Mouse (Mus musculus): ENCODE measurements around the gene Rabgef1. TPM values are rescaled to one million over a fixed set of nuclear protein-coding genes. Genes with fewer than 3 reads are reported as not detected.

Gene Rabgef1
- polyA plus RNA-seq, 1 experiment = 36.5 TPM

- Histone ChIP-seq H3K4me3 (replicated peaks; ENCODE audit: control insufficient read depth, low read depth, low read length) (no peak overlapping the region), H3K4me1 (ENCODE audit: control insufficient read depth, insufficient read depth, low read length) (peaks cover 9% of the 10 kb centered on the region; the same call in 1 of the 2 replicates), H3K27ac (ENCODE audit: control insufficient read depth, insufficient read depth, low read depth, low read length, poor library complexity) (no peak overlapping the region)
- no peak for TF ChIP-seq POLR2A (IDR thresholded peaks at IDR 0.05; ENCODE audit: borderline replicate concordance, control insufficient read depth, low read depth, low read length)
- no peak for TF ChIP-seq CTCF (IDR thresholded peaks at IDR 0.05; ENCODE audit: control insufficient read depth, insufficient read depth, low read length)
- WGBS = 91% methylated on average over 3 of the region's 3 CpGs
Measured at GRCm38 (mm10) chr5:130205441-130206023, 33.9 kb downstream of the Rabgef1 start.

- H3K27ac ChIP-seq (ENCODE audit: control insufficient read depth, insufficient read depth, low read depth, low read length, poor library complexity) = no peak overlapping the region
- 92% methylated on average over 4 of the region's 4 CpGs for WGBS
- no peak overlapping the region for H3K4me3 ChIP-seq (replicated peaks; ENCODE audit: control insufficient read depth, low read depth, low read length)
- H3K4me1 ChIP-seq (ENCODE audit: control insufficient read depth, insufficient read depth, low read length) = peaks cover 9% of the 10 kb centered on the region; the same call in 1 of the 2 replicates
- TF ChIP-seq CTCF (IDR thresholded peaks at IDR 0.05; ENCODE audit: control insufficient read depth, insufficient read depth, low read length) = no peak
- no peak for TF ChIP-seq POLR2A (IDR thresholded peaks at IDR 0.05; ENCODE audit: borderline replicate concordance, control insufficient read depth, low read depth, low read length)
Measured at GRCm38 (mm10) chr5:130207299-130207698, 35.7 kb downstream of the Rabgef1 start.

GRCm38 (mm10) chr5:130212956-130213355 lies 41.4 kb downstream of the Rabgef1 start:
- H3K4me1 ChIP-seq (ENCODE audit: control insufficient read depth, insufficient read depth, low read length) = peaks cover 3% of the 10 kb centered on the region; the same call in 1 of the 2 replicates
- H3K27ac ChIP-seq (ENCODE audit: control insufficient read depth, insufficient read depth, low read depth, low read length, poor library complexity) = no peak overlapping the region
- TF ChIP-seq CTCF (IDR thresholded peaks at IDR 0.05; ENCODE audit: control insufficient read depth, insufficient read depth, low read length) (no peak), POLR2A (IDR thresholded peaks at IDR 0.05; ENCODE audit: borderline replicate concordance, control insufficient read depth, low read depth, low read length) (no peak)
- no peak overlapping the region for H3K4me3 ChIP-seq (replicated peaks; ENCODE audit: control insufficient read depth, low read depth, low read length)
- 91% methylated on average over 11 of the region's 11 CpGs for WGBS

- Histone ChIP-seq H3K27ac (ENCODE audit: control insufficient read depth, insufficient read depth, low read depth, low read length, poor library complexity) (no peak within 1 kb of the TSS), H3K4me1 (ENCODE audit: control insufficient read depth, insufficient read depth, low read length) (no peaks in the 10 kb centered on the region), H3K4me3 (replicated peaks; ENCODE audit: control insufficient read depth, low read depth, low read length) (no peak within 1 kb of the TSS)
- no peak for TF ChIP-seq CTCF (IDR thresholded peaks at IDR 0.05; ENCODE audit: control insufficient read depth, insufficient read depth, low read length)
- TF ChIP-seq POLR2A (IDR thresholded peaks at IDR 0.05; ENCODE audit: borderline replicate concordance, control insufficient read depth, low read depth, low read length) = no peak
- 84% methylated on average over 7 of the region's 7 CpGs for WGBS
Measured at GRCm38 (mm10) chr5:130216781-130217180, 45.2 kb downstream of the Rabgef1 start, which contains the start of gene Tmem248. Gene Tmem248, plus strand, starts transcription at chr5:130217081.

- H3K4me3 ChIP-seq (replicated peaks; ENCODE audit: control insufficient read depth, low read depth, low read length) = no peak overlapping the region
- TF ChIP-seq CTCF (IDR thresholded peaks at IDR 0.05; ENCODE audit: control insufficient read depth, insufficient read depth, low read length) (no peak), POLR2A (IDR thresholded peaks at IDR 0.05; ENCODE audit: borderline replicate concordance, control insufficient read depth, low read depth, low read length) (no peak)
- H3K27ac ChIP-seq (ENCODE audit: control insufficient read depth, insufficient read depth, low read depth, low read length, poor library complexity) = no peak overlapping the region
- H3K4me1 ChIP-seq (ENCODE audit: control insufficient read depth, insufficient read depth, low read length) = no peaks in the 10 kb centered on the region
- 87% methylated on average over 4 of the region's 4 CpGs for WGBS
Measured at GRCm38 (mm10) chr5:130217406-130217805, 45.8 kb downstream of the Rabgef1 start.

- Histone ChIP-seq H3K4me1 (ENCODE audit: control insufficient read depth, insufficient read depth, low read length) (no peaks in the 10 kb centered on the region), H3K27ac (ENCODE audit: control insufficient read depth, insufficient read depth, low read depth, low read length, poor library complexity) (no peak overlapping the region), H3K4me3 (replicated peaks; ENCODE audit: control insufficient read depth, low read depth, low read length) (no peak overlapping the region)
- WGBS = 92% methylated on average over 5 of the region's 5 CpGs
- no peak for TF ChIP-seq CTCF (IDR thresholded peaks at IDR 0.05; ENCODE audit: control insufficient read depth, insufficient read depth, low read length)
- TF ChIP-seq POLR2A (IDR thresholded peaks at IDR 0.05; ENCODE audit: borderline replicate concordance, control insufficient read depth, low read depth, low read length) = no peak
Measured at GRCm38 (mm10) chr5:130218336-130218735, 46.7 kb downstream of the Rabgef1 start.

GRCm38 (mm10) chr5:130221316-130221715 lies 49.7 kb downstream of the Rabgef1 start:
- Histone ChIP-seq H3K4me1 (ENCODE audit: control insufficient read depth, insufficient read depth, low read length) (peaks cover 1% of the 10 kb centered on the region; the same call in 1 of the 2 replicates), H3K27ac (ENCODE audit: control insufficient read depth, insufficient read depth, low read depth, low read length, poor library complexity) (no peak overlapping the region), H3K4me3 (replicated peaks; ENCODE audit: control insufficient read depth, low read depth, low read length) (no peak overlapping the region)
- 54% methylated on average over 2 of the region's 2 CpGs for whole genome bisulfite sequencing
- no peak for TF ChIP-seq CTCF (IDR thresholded peaks at IDR 0.05; ENCODE audit: control insufficient read depth, insufficient read depth, low read length)
- TF ChIP-seq POLR2A (IDR thresholded peaks at IDR 0.05; ENCODE audit: borderline replicate concordance, control insufficient read depth, low read depth, low read length) = no peak

- peaks cover 1% of the 10 kb centered on the region; the same call in 1 of the 2 replicates for H3K4me1 ChIP-seq (ENCODE audit: control insufficient read depth, insufficient read depth, low read length)
- TF ChIP-seq CTCF (IDR thresholded peaks at IDR 0.05; ENCODE audit: control insufficient read depth, insufficient read depth, low read length) (no peak), POLR2A (IDR thresholded peaks at IDR 0.05; ENCODE audit: borderline replicate concordance, control insufficient read depth, low read depth, low read length) (no peak)
- peak overlapping the region; percentile 96 for H3K4me3 ChIP-seq (replicated peaks; ENCODE audit: control insufficient read depth, low read depth, low read length)
- H3K27ac ChIP-seq (ENCODE audit: control insufficient read depth, insufficient read depth, low read depth, low read length, poor library complexity) = peak overlapping the region; percentile 93
- 2% methylated on average over 10 of the region's 10 CpGs for WGBS
Measured at GRCm38 (mm10) chr5:130221760-130222145, 50.2 kb downstream of the Rabgef1 start.

Measured in bone marrow, adult 2 months (tissue).